Mouse (Mus musculus) right cerebral cortex, postnatal 4 days (tissue): ENCODE results near the gene Olfr102.
A peak's percentile ranks its signal among the peaks of the same experiment; 100 is the strongest.

ENCODE experiments used
- DNase-seq: peaks from one replicate; pipeline ENCODE4 v3.0.0-alpha.2; 2022

Olfr102 gene

GRCm38 (mm10) chr17:37316954-37317353, at the start of gene Olfr102:
Gene Olfr102, minus strand, starts transcription at chr17:37317054.
- no peak for DNase-seq

- no peak for DNase-seq
These were observed 42.4 kb upstream of the Olfr102 start, which contains the start of gene Olfr104-ps for GRCm38 (mm10) chr17:37359282-37359681. Gene Olfr104-ps, plus strand, starts transcription at chr17:37359582.

- no peak for DNase-seq
These were observed 22.7 kb upstream of the Olfr102 start, which contains the start of gene Olfr103 for GRCm38 (mm10) chr17:37339598-37339997. Gene Olfr103, minus strand, starts transcription at chr17:37339698.

- no peak for DNase-seq
These were observed 6.6 kb downstream of the Olfr102 start for GRCm38 (mm10) chr17:37310146-37310699.

GRCm38 (mm10) chr17:37308483-37308882, 8.4 kb downstream of the Olfr102 start:
- no peak for DNase-seq

GRCm38 (mm10) chr17:37304213-37304612, 12.6 kb downstream of the Olfr102 start, which contains the start of gene Olfr101:
Gene Olfr101, minus strand, starts transcription at chr17:37304313.
- no peak for DNase-seq

GRCm38 (mm10) chr17:37283360-37283759, 33.5 kb downstream of the Olfr102 start, which contains the start of gene Olfr99:
Gene Olfr99, minus strand, starts transcription at chr17:37283460.
- no peak for DNase-seq

GRCm38 (mm10) chr17:37280331-37280730, 36.5 kb downstream of the Olfr102 start:
- no peak for DNase-seq

GRCm38 (mm10) chr17:37276573-37276972, 40.3 kb downstream of the Olfr102 start:
- DNase-seq: no peak

GRCm38 (mm10) chr17:37275626-37276248, 41.1 kb downstream of the Olfr102 start:
- no peak for DNase-seq

GRCm38 (mm10) chr17:37270702-37271092, 46.2 kb downstream of the Olfr102 start:
- no peak for DNase-seq

- DNase-seq: peak; percentile 89
These were observed 46.7 kb downstream of the Olfr102 start, which contains the start of gene H2-M3 for GRCm38 (mm10) chr17:37270058-37270701. Gene H2-M3, plus strand, starts transcription at chr17:37270220.

- DNase-seq: no peak
These were observed 53.2 kb downstream of the Olfr102 start, which contains the start of gene Olfr98 for GRCm38 (mm10) chr17:37263626-37264025. Gene Olfr98, minus strand, starts transcription at chr17:37263749.
